Mouse (Mus musculus): Measurements from ENCODE around the gene C1qa. TPM values are rescaled to one million over a fixed set of nuclear protein-coding genes. Genes with fewer than 3 reads are reported as not detected.
A peak's percentile ranks its signal among the peaks of the same experiment; 100 is the strongest.

C1qa gene
- polyA plus RNA-seq, 1 experiment from 2014 or later: 16.2 TPM

GRCm38 (mm10) chr4:136934746-136935613, 36.4 kb upstream of the C1qa start:
- H3K4me1 ChIP-seq (ENCODE audit: control insufficient read depth, insufficient read depth, low read length): no peaks in the 10 kb centered on the region
- H3K27me3 ChIP-seq (ENCODE audit: control insufficient read depth, insufficient read depth, low read length): no peaks in the 10 kb centered on the region; the same call in 1 of the 2 replicates
- ATAC-seq (replicated peaks; ENCODE audit: insufficient number of reproducible peaks, low FRiP score, low TSS enrichment, low read depth) (no peak; the same call in 1 of the 2 replicates), DNase-seq (ENCODE audit: low spot score) (no peak)
- no peak overlapping the region for H3K4me2 ChIP-seq (ENCODE audit: low read depth, low read length)
- H3K36me3 ChIP-seq (replicated peaks; ENCODE audit: control insufficient read depth, insufficient read depth, low read depth, low read length): no peaks in the 10 kb centered on the region
- H3K27ac ChIP-seq (replicated peaks; ENCODE audit: low read depth, low read length): no peak overlapping the region
- no peaks in the 10 kb centered on the region for H3K9me3 ChIP-seq (replicated peaks; ENCODE audit: control insufficient read depth, low read length)
- WGBS: 50% methylated on average over 18 of the region's 18 CpGs
- H3K9ac ChIP-seq (replicated peaks; ENCODE audit: low read length): no peak overlapping the region
- H3K4me3 ChIP-seq (ENCODE audit: low read depth, low read length): no peak overlapping the region

GRCm38 (mm10) chr4:136930474-136930873, 31.9 kb upstream of the C1qa start:
- no peaks in the 10 kb centered on the region for H3K9me3 ChIP-seq (replicated peaks; ENCODE audit: control insufficient read depth, low read length)
- no peak overlapping the region for H3K9ac ChIP-seq (replicated peaks; ENCODE audit: low read length)
- H3K4me1 ChIP-seq (ENCODE audit: control insufficient read depth, insufficient read depth, low read length): no peaks in the 10 kb centered on the region
- 87% methylated on average over 8 of the region's 8 CpGs for WGBS
- no peak overlapping the region for H3K4me2 ChIP-seq (ENCODE audit: low read depth, low read length)
- no peaks in the 10 kb centered on the region for H3K36me3 ChIP-seq (replicated peaks; ENCODE audit: control insufficient read depth, insufficient read depth, low read depth, low read length)
- DNase-seq (ENCODE audit: low spot score): no peak
- H3K27ac ChIP-seq (replicated peaks; ENCODE audit: low read depth, low read length): no peak overlapping the region
- no peak for ATAC-seq (replicated peaks; ENCODE audit: insufficient number of reproducible peaks, low FRiP score, low TSS enrichment, low read depth)
- no peak overlapping the region for H3K4me3 ChIP-seq (ENCODE audit: low read depth, low read length)
- peaks cover 3% of the 10 kb centered on the region; the same call in 1 of the 2 replicates for H3K27me3 ChIP-seq (ENCODE audit: control insufficient read depth, insufficient read depth, low read length)

- WGBS: 5% methylated on average over 5 of the region's 5 CpGs
- Histone ChIP-seq H3K9me3 (replicated peaks; ENCODE audit: control insufficient read depth, low read length) (no peaks in the 10 kb centered on the region), H3K27me3 (ENCODE audit: control insufficient read depth, insufficient read depth, low read length) (peaks cover 3% of the 10 kb centered on the region; the same call in 1 of the 2 replicates), H3K36me3 (replicated peaks; ENCODE audit: control insufficient read depth, insufficient read depth, low read depth, low read length) (no peaks in the 10 kb centered on the region), H3K4me3 (ENCODE audit: low read depth, low read length) (no peak overlapping the region), H3K27ac (replicated peaks; ENCODE audit: low read depth, low read length) (no peak overlapping the region), H3K9ac (replicated peaks; ENCODE audit: low read length) (no peak overlapping the region), H3K4me1 (ENCODE audit: control insufficient read depth, insufficient read depth, low read length) (no peaks in the 10 kb centered on the region), H3K4me2 (ENCODE audit: low read depth, low read length) (no peak overlapping the region)
- ATAC-seq (replicated peaks; ENCODE audit: insufficient number of reproducible peaks, low FRiP score, low TSS enrichment, low read depth) (no peak), DNase-seq (ENCODE audit: low spot score) (peak; percentile 69)
Observed at GRCm38 (mm10) chr4:136928928-136929327, 30.3 kb upstream of the C1qa start.

GRCm38 (mm10) chr4:136925804-136926203, 27.2 kb upstream of the C1qa start:
- H3K36me3 ChIP-seq (replicated peaks; ENCODE audit: control insufficient read depth, insufficient read depth, low read depth, low read length): no peaks in the 10 kb centered on the region
- no peaks in the 10 kb centered on the region for H3K9me3 ChIP-seq (replicated peaks; ENCODE audit: control insufficient read depth, low read length)
- no peak overlapping the region for H3K9ac ChIP-seq (replicated peaks; ENCODE audit: low read length)
- no peaks in the 10 kb centered on the region for H3K4me1 ChIP-seq (ENCODE audit: control insufficient read depth, insufficient read depth, low read length)
- no peak overlapping the region for H3K4me2 ChIP-seq (ENCODE audit: low read depth, low read length)
- H3K4me3 ChIP-seq (ENCODE audit: low read depth, low read length): no peak overlapping the region
- H3K27ac ChIP-seq (replicated peaks; ENCODE audit: low read depth, low read length): no peak overlapping the region
- ATAC-seq (replicated peaks; ENCODE audit: insufficient number of reproducible peaks, low FRiP score, low TSS enrichment, low read depth): no peak
- H3K27me3 ChIP-seq (ENCODE audit: control insufficient read depth, insufficient read depth, low read length): peaks cover 3% of the 10 kb centered on the region; the same call in 1 of the 2 replicates
- WGBS: 12% methylated on average over 15 of the region's 15 CpGs
- no peak for DNase-seq (ENCODE audit: low spot score)

GRCm38 (mm10) chr4:136924529-136924928, 25.9 kb upstream of the C1qa start:
- Histone ChIP-seq H3K9ac (replicated peaks; ENCODE audit: low read length) (no peak overlapping the region), H3K27me3 (ENCODE audit: control insufficient read depth, insufficient read depth, low read length) (0 out of 2 replicates have a peak, but pooled peaks cover 3% of the 10 kb centered on the region), H3K27ac (replicated peaks; ENCODE audit: low read depth, low read length) (no peak overlapping the region), H3K9me3 (replicated peaks; ENCODE audit: control insufficient read depth, low read length) (no peaks in the 10 kb centered on the region), H3K4me2 (ENCODE audit: low read depth, low read length) (no peak overlapping the region), H3K4me1 (ENCODE audit: control insufficient read depth, insufficient read depth, low read length) (no peaks in the 10 kb centered on the region), H3K4me3 (ENCODE audit: low read depth, low read length) (no peak overlapping the region), H3K36me3 (replicated peaks; ENCODE audit: control insufficient read depth, insufficient read depth, low read depth, low read length) (no peaks in the 10 kb centered on the region)
- DNase-seq (ENCODE audit: low spot score) (peak; percentile 91), ATAC-seq (replicated peaks; ENCODE audit: insufficient number of reproducible peaks, low FRiP score, low TSS enrichment, low read depth) (no peak)
- WGBS: 2% methylated on average over 6 of the region's 6 CpGs

GRCm38 (mm10) chr4:136919526-136919925, 20.9 kb upstream of the C1qa start:
- Histone ChIP-seq H3K36me3 (replicated peaks; ENCODE audit: control insufficient read depth, insufficient read depth, low read depth, low read length) (no peaks in the 10 kb centered on the region), H3K4me1 (ENCODE audit: control insufficient read depth, insufficient read depth, low read length) (no peaks in the 10 kb centered on the region), H3K9ac (replicated peaks; ENCODE audit: low read length) (no peak overlapping the region), H3K4me3 (ENCODE audit: low read depth, low read length) (no peak overlapping the region), H3K4me2 (ENCODE audit: low read depth, low read length) (no peak overlapping the region), H3K27ac (replicated peaks; ENCODE audit: low read depth, low read length) (no peak overlapping the region), H3K9me3 (replicated peaks; ENCODE audit: control insufficient read depth, low read length) (no peaks in the 10 kb centered on the region), H3K27me3 (ENCODE audit: control insufficient read depth, insufficient read depth, low read length) (no peaks in the 10 kb centered on the region)
- ATAC-seq (replicated peaks; ENCODE audit: insufficient number of reproducible peaks, low FRiP score, low TSS enrichment, low read depth) (no peak), DNase-seq (ENCODE audit: low spot score) (no peak)
- WGBS: 71% methylated on average over 3 of the region's 3 CpGs

- ATAC-seq (replicated peaks; ENCODE audit: insufficient number of reproducible peaks, low FRiP score, low TSS enrichment, low read depth): no peak
- DNase-seq (ENCODE audit: low spot score): no peak
- no peaks in the 10 kb centered on the region for H3K27me3 ChIP-seq (ENCODE audit: control insufficient read depth, insufficient read depth, low read length)
Observed at GRCm38 (mm10) chr4:136918834-136919233, 20.2 kb upstream of the C1qa start.

GRCm38 (mm10) chr4:136917165-136917524, 18.5 kb upstream of the C1qa start:
- no peaks in the 10 kb centered on the region for H3K36me3 ChIP-seq (replicated peaks; ENCODE audit: control insufficient read depth, insufficient read depth, low read depth, low read length)
- no peak overlapping the region for H3K27ac ChIP-seq (replicated peaks; ENCODE audit: low read depth, low read length)
- no peaks in the 10 kb centered on the region for H3K9me3 ChIP-seq (replicated peaks; ENCODE audit: control insufficient read depth, low read length)
- no peak overlapping the region for H3K4me3 ChIP-seq (ENCODE audit: low read depth, low read length)
- 48% methylated on average over 7 of the region's 7 CpGs for WGBS
- H3K4me1 ChIP-seq (ENCODE audit: control insufficient read depth, insufficient read depth, low read length): no peaks in the 10 kb centered on the region
- DNase-seq (ENCODE audit: low spot score) (no peak), ATAC-seq (replicated peaks; ENCODE audit: insufficient number of reproducible peaks, low FRiP score, low TSS enrichment, low read depth) (no peak)
- no peak overlapping the region for H3K4me2 ChIP-seq (ENCODE audit: low read depth, low read length)
- H3K27me3 ChIP-seq (ENCODE audit: control insufficient read depth, insufficient read depth, low read length): no peaks in the 10 kb centered on the region
- no peak overlapping the region for H3K9ac ChIP-seq (replicated peaks; ENCODE audit: low read length)

More at GRCm38 (mm10) chr4:136918834-136919233, 20.2 kb upstream of the C1qa start:
- no peak overlapping the region for H3K4me2 ChIP-seq (ENCODE audit: low read depth, low read length)
- no peaks in the 10 kb centered on the region for H3K9me3 ChIP-seq (replicated peaks; ENCODE audit: control insufficient read depth, low read length)
- no peak overlapping the region for H3K9ac ChIP-seq (replicated peaks; ENCODE audit: low read length)
- H3K27ac ChIP-seq (replicated peaks; ENCODE audit: low read depth, low read length): no peak overlapping the region
- no peak overlapping the region for H3K4me3 ChIP-seq (ENCODE audit: low read depth, low read length)
- H3K36me3 ChIP-seq (replicated peaks; ENCODE audit: control insufficient read depth, insufficient read depth, low read depth, low read length): no peaks in the 10 kb centered on the region
- no peaks in the 10 kb centered on the region for H3K4me1 ChIP-seq (ENCODE audit: control insufficient read depth, insufficient read depth, low read length)
- WGBS: 80% methylated on average over 8 of the region's 8 CpGs
